Mouse (Mus musculus) frontal cortex, postnatal 14 days (tissue): Measurements from ENCODE around the gene Btbd8.

ENCODE experiments used
- DNase-seq, 2 experiments: peaks; one replicate each; pipeline ENCODE4 v3.0.0; 2022; ENCODE audit warnings: low spot score in 2 of 2

Btbd8 gene

DNA sequence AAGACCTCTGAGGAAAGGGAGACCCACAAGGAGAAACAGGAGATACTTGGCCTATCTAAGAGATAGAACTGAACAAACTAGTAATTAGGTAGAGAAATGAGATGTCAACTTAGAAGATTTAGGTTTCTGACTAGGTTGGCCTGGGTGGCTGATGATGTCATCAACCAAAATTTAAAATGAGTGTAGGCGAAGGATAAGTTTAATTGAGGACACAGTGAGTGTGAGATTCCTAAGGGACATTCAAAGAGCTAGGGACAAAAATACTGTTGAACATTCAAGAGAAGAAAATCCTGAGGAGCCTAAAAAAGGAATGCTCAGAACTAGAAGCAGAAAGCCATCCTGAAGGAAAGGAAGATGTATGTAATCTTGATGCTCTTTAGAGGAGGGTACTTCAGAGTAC is 78.3 kb downstream of the Btbd8 start:
- DNase-seq, result no peak

DNA sequence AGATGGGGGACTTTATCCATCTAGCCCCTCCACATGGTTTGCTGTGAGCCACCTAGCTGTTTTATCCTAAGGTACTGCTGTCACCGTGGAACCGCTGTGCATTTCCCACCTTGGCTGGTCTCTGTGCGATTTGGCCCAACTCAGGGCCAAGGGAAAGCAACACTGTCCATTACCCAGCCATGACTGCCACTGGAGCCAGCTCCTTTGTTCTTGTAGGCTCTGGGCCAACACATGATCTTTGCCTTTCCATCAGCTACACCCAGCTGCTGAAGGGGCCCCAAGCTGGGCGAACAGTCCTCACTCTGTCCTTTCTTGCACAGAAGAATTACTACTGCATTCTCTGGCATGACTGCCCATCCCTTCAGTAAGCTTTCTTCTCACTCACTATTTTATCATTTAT is 80.8 kb downstream of the Btbd8 start:
- DNase-seq, result no peak

GRCm38 (mm10) chr5:107521386-107521785 is 83.6 kb downstream of the Btbd8 start:
- DNase-seq, result no peak

DNA sequence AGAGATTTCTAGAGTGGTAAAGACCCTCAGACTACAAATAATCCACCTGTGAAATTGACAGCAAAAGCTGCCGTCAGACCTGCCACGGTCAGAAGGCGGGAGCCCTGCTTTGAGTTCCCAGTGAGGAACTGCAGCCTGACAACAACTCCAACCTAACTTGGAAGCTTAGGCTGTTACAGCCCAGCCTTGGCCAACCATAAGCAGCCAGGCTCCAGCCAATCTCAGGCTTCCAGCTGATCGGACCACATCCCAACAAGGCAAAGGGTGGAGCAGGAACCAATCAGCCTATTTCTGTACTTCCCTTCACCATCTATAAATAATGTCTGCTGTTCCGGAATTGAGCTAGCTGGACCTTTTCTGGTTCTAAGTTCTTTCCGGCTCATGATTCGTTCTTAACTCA is 84.1 kb downstream of the Btbd8 start:
- DNase-seq, result peak in 1 of 2 experiments; percentile 37

- DNase-seq, result no peak
These were observed 86.5 kb downstream of the Btbd8 start for GRCm38 (mm10) chr5:107524281-107524680.

DNA sequence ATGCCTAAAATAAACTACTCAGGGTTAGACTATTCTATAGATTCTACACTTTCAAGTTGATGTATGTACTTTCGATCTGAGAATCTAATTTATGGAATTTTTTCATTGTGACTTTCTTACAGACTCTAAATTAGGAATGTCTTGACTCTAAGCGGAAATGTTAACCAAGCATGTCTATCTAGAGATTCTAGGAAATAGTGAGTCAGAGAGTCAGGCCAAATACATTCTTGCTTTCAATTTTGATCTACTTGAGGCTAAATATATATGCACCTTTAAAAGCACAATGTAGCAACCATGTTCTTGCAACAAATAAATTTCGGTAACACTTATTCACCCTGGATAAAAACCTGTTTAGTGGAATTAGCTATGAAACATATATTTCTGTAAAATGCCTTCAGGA is 91.1 kb downstream of the Btbd8 start:
- no peak for DNase-seq

DNA sequence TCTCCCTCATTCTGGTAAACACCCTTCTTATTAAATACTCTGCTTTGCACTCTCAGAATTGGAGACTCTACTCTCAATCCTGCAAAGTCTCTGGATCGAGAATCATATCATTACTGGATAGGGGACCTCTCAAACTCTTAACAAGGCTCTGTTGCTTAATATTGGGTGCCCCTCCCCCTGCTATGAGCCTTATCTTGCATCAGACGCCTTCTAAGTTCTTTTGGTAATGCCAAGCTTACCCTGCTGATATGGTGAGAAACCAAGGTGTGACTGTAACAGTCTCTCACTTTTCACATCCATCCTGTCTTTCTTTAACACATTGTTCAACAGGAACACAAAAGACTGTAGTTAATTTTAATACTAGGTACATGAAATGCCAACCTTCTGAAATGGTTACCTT is 95.8 kb downstream of the Btbd8 start:
- no peak for DNase-seq

GRCm38 (mm10) chr5:107534581-107534980 is 96.8 kb downstream of the Btbd8 start, which contains the start of gene 1700028K03Rik:
1700028K03Rik (plus strand) TSS chr5:107534709.
- no peak for DNase-seq

- DNase-seq, result no peak
These were observed 103.9 kb downstream of the Btbd8 start for GRCm38 (mm10) chr5:107541696-107542095.

DNA sequence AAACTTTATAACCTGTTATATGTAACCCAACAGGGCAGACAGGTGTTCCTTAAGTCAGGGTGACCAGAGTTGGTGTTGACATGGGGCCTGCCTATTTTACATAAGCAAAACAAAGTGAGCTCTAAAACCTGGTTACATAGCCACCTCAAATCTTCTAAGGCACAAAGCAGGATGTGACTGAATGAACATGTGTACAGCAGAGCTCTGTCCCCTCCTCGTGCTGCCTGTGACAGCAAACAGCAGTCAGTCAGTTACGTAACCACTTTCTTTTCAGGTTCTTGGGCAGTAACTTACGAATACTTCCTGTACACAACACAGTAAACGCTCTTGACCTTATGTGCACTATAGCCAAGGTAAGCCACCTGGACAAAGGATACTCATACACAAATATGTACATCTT is 108.1 kb downstream of the Btbd8 start:
- no peak for DNase-seq

- no peak for DNase-seq
These were observed 110.2 kb downstream of the Btbd8 start for GRCm38 (mm10) chr5:107547955-107548354.

GRCm38 (mm10) chr5:107548444-107548843 is 110.6 kb downstream of the Btbd8 start:
- no peak for DNase-seq

- no peak for DNase-seq
These were observed 116.5 kb downstream of the Btbd8 start for GRCm38 (mm10) chr5:107554336-107554735.

- no peak for DNase-seq
These were observed 119.2 kb downstream of the Btbd8 start for GRCm38 (mm10) chr5:107556969-107557368.
